Mouse (Mus musculus) intestine, embryonic 15.5 days (tissue): ENCODE data around the gene Wnt10b. TPM values are rescaled to one million over a fixed set of nuclear protein-coding genes. Genes with fewer than 3 reads are reported as not detected.
A peak's percentile ranks its signal among the peaks of the same experiment; 100 is the strongest.

Experiments used
- ATAC-seq: fragments of 200-750 bp; cut with Nextera tagmentation; 2 replicates; pipeline ENCODE4 v1.8.0; 2017; ENCODE audit warnings: moderate TSS enrichment, moderate library complexity
- H3K27ac ChIP-seq: fragments of 300-500 bp; sonication (generic); 2 replicates; pipeline ENCODE4 v1.5.1; 2015; ENCODE audit warnings: mild to moderate bottlenecking, inconsistent platforms
- H3K27me3 ChIP-seq: fragments of 300-500 bp; sonication (generic); replicated peaks from 2 replicates; pipeline ENCODE4 v1.6.1; 2015; ENCODE audit warnings: inconsistent platforms
- H3K36me3 ChIP-seq: fragments of 300-500 bp; sonication (generic); 2 replicates; pipeline ENCODE4 v1.6.1; 2015; ENCODE audit warnings: inconsistent platforms
- H3K4me1 ChIP-seq: fragments of 300-500 bp; sonication (generic); replicated peaks from 2 replicates; pipeline ENCODE4 v1.6.1; 2015; ENCODE audit warnings: inconsistent platforms
- H3K4me2 ChIP-seq: fragments of 300-500 bp; sonication (generic); replicated peaks from 2 replicates; pipeline ENCODE4 v1.6.1; 2015; ENCODE audit warnings: mild to moderate bottlenecking, inconsistent platforms
- H3K4me3 ChIP-seq: fragments of 300-500 bp; sonication (generic); replicated peaks from 2 replicates; pipeline ENCODE4 v1.5.1; 2015; ENCODE audit warnings: inconsistent platforms
- H3K9ac ChIP-seq: fragments of 300-500 bp; sonication (generic); 2 replicates; pipeline ENCODE4 v1.6.1; 2015; ENCODE audit warnings: inconsistent platforms
- H3K9me3 ChIP-seq: fragments of 300-500 bp; sonication (generic); 2 replicates; pipeline ENCODE4 v1.6.1; 2016; ENCODE audit warnings: inconsistent platforms
- WGBS: fragments of 180-500 bp; shearing (Covaris S2); methylation state at CpG from one replicate; pipeline ENCODE4 v1.1.7; 2015; 5-methylcytosine and 5-hydroxymethylcytosine counted together
- polyA plus RNA-seq: library from polyadenylated mRNA; unstranded; fragments of >200 nt; fragmentation: Nextera tagmentation; extraction: Ambion mirVana; gene quantifications from 2 replicates; pipeline ENCODE4 v1.2.1, GENCODE M21; 2015

Wnt10b gene
- polyA plus RNA-seq, 1 experiment from 2014 or later = not detected

DNA sequence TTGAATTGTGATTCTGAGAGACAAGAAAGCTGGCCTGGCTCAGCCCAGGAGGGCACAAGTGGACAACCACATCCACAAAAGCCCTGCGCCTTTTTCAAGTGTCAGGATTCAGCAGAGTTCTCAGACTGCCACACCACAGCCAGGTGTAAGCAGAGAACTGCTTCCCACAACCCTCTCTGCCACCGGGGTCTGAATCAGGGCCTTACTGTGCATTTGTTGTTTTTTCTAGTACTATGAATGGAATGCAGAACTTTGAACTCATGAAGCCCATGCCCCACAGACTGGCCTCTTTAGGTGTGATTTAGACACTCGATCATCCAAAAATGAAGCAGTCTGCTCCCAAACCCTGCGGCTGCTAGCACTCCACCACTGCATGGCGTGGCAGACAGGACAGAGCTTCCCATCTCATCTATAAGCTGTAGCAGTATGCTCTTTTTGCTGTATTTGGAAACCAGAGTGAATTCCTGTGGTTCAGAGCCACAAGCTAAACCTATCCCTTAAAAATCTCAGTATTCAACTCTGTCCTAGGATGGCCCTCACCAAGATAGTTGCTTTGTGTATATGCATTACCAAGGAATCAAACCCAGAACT lies 43.9 kb downstream of the Wnt10b start:
- Histone ChIP-seq H3K4me1 (peaks cover 7% of the 10 kb centered on the region; the same call in 1 of the 2 replicates), H3K27me3 (no peaks in the 10 kb centered on the region), H3K36me3 (peaks cover 21% of the 10 kb centered on the region), H3K4me2 (no peak overlapping the region), H3K9me3 (no peaks in the 10 kb centered on the region), H3K4me3 (no peak overlapping the region), H3K9ac (peak overlapping the region; percentile 13; the same call in 1 of the 2 replicates), H3K27ac (0 out of 2 replicates have a peak overlapping the region, but pooled peaks have one; percentile 60)
- 67% methylated on average over 5 of the region's 5 CpGs for WGBS
- ATAC-seq = peak; percentile 50

DNA sequence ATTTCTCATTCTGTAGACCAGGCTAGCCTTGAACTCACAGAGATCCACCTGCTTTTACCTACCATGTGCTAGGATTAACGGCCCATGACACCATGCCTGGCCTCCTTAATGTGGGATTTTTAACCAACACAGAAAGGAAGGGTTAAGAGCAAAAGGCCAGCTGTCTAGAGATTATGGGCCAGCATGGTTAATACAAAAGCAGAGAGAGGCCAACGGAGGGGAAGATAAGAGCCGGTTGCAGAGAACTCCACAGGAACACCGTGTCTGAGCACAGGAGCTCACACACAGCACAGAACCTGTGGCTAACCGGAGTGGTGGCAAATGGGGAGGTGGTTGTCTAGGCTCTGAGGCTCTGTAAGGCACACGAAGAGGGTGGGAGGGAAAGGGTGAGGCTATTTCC lies 44.6 kb downstream of the Wnt10b start:
- H3K4me3 ChIP-seq = no peak overlapping the region

DNA sequence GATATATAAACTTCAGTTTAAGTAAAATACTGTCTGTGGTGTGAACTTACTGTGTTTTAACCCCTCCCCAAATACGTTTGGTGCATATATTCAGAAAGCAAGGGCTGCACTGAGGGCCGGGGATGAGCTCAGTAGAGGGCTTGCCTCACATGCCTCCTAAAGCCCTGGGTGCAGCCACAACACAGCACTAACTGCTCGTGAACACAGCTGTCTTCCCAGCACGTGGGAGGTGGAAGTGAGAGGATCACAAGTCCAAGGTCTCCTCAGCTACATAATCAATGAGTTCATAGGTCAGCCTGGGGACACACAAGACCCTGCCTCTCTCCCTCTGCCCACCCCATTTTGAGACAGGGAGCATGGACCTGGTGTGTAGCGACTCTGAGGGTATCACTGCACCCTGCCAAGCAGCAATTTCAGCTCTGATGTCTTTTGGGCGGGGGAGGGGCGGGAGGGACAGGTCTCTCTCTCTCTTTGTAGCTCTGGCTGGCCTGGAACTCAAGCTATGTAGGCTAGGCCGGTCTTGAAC lies 45.9 kb downstream of the Wnt10b start:
- Histone ChIP-seq H3K4me1 (peaks cover 15% of the 10 kb centered on the region), H3K9ac (no peak overlapping the region), H3K27ac (no peak overlapping the region), H3K36me3 (peaks cover 11% of the 10 kb centered on the region), H3K4me3 (no peak overlapping the region), H3K4me2 (no peak overlapping the region), H3K27me3 (no peaks in the 10 kb centered on the region), H3K9me3 (no peaks in the 10 kb centered on the region)
- ATAC-seq = no peak
- WGBS = 56% methylated on average over 8 of the region's 8 CpGs

More for the DNA sequence above, 44.6 kb downstream of the Wnt10b start:
- H3K4me2 ChIP-seq = no peak overlapping the region
- H3K36me3 ChIP-seq = peaks cover 14% of the 10 kb centered on the region
- 49% methylated on average over 6 of the region's 6 CpGs for WGBS
- H3K9ac ChIP-seq = no peak overlapping the region
- H3K4me1 ChIP-seq = peaks cover 9% of the 10 kb centered on the region
- peak; percentile 67 for ATAC-seq
- no peaks in the 10 kb centered on the region for H3K9me3 ChIP-seq
- H3K27ac ChIP-seq = 0 out of 2 replicates have a peak overlapping the region, but pooled peaks have one; percentile 60
- H3K27me3 ChIP-seq = no peaks in the 10 kb centered on the region

DNA sequence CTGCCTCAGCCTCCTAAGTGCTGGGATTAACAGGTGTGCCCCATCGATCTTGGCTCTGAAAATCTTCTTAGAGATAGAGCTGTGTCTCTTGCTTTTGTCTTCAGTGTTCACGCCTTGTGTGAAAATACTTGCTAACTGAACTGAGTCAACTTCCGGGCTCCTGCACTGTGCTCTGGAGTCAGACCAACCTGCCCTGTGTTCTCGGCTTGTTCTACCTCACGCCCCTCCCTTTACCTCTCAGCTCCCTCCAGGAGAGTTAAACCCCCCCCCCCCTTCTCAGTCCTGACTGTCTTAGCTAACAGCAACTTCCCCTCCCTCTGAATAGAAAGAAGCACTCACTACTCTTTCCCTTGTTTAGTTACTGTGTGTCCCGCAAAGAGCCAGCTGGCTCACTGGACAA lies 47.2 kb downstream of the Wnt10b start:
- Histone ChIP-seq H3K4me2 (no peak overlapping the region), H3K4me1 (peaks cover 20% of the 10 kb centered on the region), H3K27ac (no peak overlapping the region), H3K9me3 (no peaks in the 10 kb centered on the region), H3K27me3 (no peaks in the 10 kb centered on the region), H3K9ac (no peak overlapping the region), H3K36me3 (peaks cover under 1% of the 10 kb centered on the region; the same call in 1 of the 2 replicates), H3K4me3 (no peak overlapping the region)
- no peak for ATAC-seq
- 73% methylated on average over 6 of the region's 6 CpGs for WGBS

DNA sequence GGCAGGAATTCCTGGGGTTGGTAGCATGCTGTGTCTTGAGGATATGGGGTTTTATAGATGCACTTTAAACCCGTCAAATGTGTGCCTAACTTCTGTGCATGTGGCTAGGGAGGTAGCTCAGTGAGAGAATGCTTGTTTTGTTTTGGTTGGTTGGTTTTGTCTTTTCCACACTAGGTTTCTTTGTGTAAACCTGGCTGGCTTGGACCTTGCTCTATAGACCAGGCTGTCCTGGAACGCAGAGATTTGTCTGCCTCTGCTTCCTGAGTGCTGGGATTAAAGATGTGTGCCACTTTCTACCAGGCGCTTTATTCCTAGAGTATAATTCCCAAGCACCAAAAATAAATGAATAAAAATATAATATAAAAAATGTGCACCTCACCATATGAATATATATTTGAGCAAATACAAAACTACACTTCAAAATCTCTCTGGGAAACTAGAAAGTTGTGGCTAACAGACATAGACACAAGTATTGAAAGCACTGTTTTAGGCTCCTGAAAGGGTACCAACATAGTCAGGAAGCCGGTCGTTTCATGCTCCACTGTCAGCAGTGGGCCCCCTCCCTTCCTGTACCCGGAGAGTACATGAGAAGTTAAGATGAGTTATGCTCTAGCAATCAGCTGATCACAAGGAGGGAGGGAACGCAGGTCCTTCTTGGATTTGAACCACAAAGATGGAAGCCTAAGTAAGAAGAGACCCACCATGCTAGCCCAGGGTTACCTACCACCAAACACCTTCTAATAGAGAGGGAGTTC lies 48.0 kb downstream of the Wnt10b start:
- Histone ChIP-seq H3K4me3 (no peak overlapping the region), H3K9ac (no peak overlapping the region), H3K27ac (no peak overlapping the region), H3K4me2 (no peak overlapping the region), H3K4me1 (peaks cover 20% of the 10 kb centered on the region), H3K27me3 (no peaks in the 10 kb centered on the region), H3K9me3 (no peaks in the 10 kb centered on the region), H3K36me3 (no peaks in the 10 kb centered on the region)
- ATAC-seq = no peak
- 69% methylated on average over 7 of the region's 7 CpGs for WGBS

DNA sequence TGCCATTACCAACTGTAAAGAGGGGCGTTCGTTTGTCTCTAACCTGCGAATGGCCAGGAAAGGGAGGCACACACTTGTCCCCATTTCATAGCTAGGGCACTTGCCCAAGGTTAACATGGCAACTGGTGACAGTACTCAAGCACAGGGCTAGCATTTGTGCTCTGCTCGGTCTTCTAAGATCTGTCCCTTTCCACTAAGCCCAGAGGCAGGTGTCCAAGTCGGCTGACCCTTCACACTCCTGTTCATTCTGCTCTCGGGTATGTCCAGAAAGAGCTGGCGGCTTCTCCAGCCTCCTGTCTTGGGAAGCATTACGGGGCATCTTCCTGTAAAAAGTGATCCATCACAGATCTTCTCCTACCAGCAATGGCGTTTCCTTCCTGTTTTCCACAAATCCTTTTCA lies 49.6 kb downstream of the Wnt10b start:
- 33% methylated on average over 9 of the region's 9 CpGs for WGBS

DNA sequence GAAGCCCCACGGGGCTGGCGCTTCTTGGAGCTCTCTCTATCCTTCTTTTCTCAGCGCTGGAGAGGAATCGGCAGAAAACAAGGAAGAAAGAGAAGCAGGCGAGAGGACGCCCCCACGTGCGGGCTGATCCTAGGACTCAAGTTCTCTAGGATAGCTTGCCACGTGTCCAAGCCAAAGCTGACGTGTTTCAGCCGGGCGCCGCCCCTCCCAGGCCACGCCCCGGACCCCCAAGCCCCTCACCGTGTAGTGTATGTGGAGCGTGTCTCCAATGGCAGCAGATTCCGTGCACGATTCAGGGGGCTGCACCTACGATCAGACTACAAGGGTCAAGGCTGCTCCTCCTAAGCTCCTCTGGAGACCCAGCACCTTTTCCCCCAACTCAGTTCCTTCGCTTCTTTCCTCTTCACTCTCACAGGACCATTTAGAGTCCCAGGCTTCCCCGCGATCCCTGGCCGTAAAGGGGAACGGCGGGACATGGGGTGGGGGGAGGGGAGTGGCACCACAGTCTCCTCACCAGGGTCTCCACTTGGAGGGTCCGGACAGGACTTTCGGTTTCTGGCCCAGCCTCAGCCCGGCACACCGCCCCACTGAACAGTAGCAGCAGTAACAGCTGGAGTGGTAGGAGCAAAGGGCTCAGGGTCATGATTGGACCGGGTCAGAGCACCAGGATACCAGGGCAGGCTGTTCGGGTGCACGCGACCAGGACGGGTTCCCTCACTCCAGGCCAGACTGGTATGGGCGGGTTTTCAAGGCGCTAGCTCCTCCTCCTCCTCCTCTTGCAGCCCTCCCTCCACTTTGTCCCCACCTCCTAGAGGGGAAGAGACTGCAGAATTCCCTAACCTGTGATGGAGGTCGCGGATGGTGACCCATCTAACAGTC lies 50.3 kb downstream of the Wnt10b start, which contains the start of gene Fkbp11:
Gene Fkbp11, minus strand, starts transcription at position 756 of the 879 bp plus-strand sequence.
- no peaks in the 10 kb centered on the region for H3K27me3 ChIP-seq
- no peaks in the 10 kb centered on the region for H3K36me3 ChIP-seq
- H3K4me3 ChIP-seq = peak within 1 kb of the TSS; percentile 55
- H3K4me2 ChIP-seq = peak within 1 kb of the TSS; percentile 93
- peak within 1 kb of the TSS; percentile 32; the same call in 1 of the 2 replicates for H3K27ac ChIP-seq
- ATAC-seq = peak; percentile 88
- WGBS = under 1% methylated on average over 39 of the region's 39 CpGs
- no peaks in the 10 kb centered on the region for H3K9me3 ChIP-seq
- peaks cover 24% of the 10 kb centered on the region for H3K4me1 ChIP-seq
- peak within 1 kb of the TSS; percentile 61 for H3K9ac ChIP-seq

More for the DNA sequence above, 49.6 kb downstream of the Wnt10b start:
- Histone ChIP-seq H3K4me2 (peak overlapping the region; percentile 93), H3K27ac (no peak overlapping the region), H3K9ac (0 out of 2 replicates have a peak overlapping the region, but pooled peaks have one; percentile 61), H3K36me3 (no peaks in the 10 kb centered on the region), H3K4me3 (peak overlapping the region; percentile 55), H3K9me3 (no peaks in the 10 kb centered on the region), H3K4me1 (peaks cover 20% of the 10 kb centered on the region), H3K27me3 (no peaks in the 10 kb centered on the region)
- ATAC-seq = no peak

DNA sequence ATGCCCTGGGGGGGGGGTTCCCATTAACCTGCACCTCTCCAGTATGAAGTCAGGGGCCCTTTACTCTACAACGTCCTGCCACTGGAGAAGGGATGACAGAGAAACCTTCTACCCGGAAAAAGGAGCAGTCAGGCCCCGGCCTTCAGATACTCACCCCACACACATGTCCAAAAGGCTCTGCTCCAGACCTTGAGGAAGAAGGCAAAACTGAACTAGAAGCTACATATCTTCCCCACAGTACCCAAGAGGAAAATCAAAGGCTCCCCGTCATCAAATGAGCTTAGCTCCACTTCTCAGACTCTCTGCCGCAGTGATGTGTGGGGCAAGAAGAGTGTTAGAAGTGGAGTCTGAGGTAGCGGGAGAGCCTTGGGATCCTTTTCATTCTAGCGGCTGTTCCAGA lies 51.2 kb downstream of the Wnt10b start:
- H3K9me3 ChIP-seq = no peaks in the 10 kb centered on the region
- 41% methylated on average over 7 of the region's 7 CpGs for WGBS
- no peak for ATAC-seq
- no peaks in the 10 kb centered on the region for H3K36me3 ChIP-seq
- peak overlapping the region; percentile 61; the same call in 1 of the 2 replicates for H3K9ac ChIP-seq
- H3K4me1 ChIP-seq = peaks cover 26% of the 10 kb centered on the region
- peak overlapping the region; percentile 55 for H3K4me3 ChIP-seq
- peak overlapping the region; percentile 93 for H3K4me2 ChIP-seq
- no peak overlapping the region for H3K27ac ChIP-seq
- no peaks in the 10 kb centered on the region for H3K27me3 ChIP-seq

DNA sequence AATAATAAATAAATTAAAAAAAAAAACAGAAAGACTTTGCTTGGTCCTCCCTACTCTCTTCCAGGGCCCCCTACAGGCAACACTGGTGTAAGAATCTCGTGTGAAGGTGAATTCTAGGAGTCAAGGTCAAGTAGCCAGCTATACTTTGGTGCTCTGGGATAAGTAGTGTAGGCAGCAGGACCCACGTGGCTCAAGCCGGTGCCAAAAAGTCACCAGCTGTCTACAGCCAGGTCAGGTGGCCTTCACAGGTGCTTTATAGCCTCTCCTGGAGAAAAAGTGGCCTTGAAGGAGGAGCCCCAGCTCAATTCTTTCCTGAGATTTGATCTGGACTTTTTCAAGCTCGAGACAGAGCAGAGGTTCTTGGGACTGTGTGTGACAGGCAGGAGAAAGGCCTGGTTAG lies 51.9 kb downstream of the Wnt10b start:
- no peak overlapping the region for H3K9ac ChIP-seq
- H3K4me1 ChIP-seq = peaks cover 26% of the 10 kb centered on the region
- H3K27ac ChIP-seq = no peak overlapping the region
- no peaks in the 10 kb centered on the region for H3K9me3 ChIP-seq
- H3K27me3 ChIP-seq = 0 out of 2 replicates have a peak, but pooled peaks cover 3% of the 10 kb centered on the region
- H3K4me3 ChIP-seq = no peak overlapping the region
- no peak overlapping the region for H3K4me2 ChIP-seq
- no peaks in the 10 kb centered on the region for H3K36me3 ChIP-seq
- no peak for ATAC-seq
- WGBS = 69% methylated on average over 4 of the region's 4 CpGs

DNA sequence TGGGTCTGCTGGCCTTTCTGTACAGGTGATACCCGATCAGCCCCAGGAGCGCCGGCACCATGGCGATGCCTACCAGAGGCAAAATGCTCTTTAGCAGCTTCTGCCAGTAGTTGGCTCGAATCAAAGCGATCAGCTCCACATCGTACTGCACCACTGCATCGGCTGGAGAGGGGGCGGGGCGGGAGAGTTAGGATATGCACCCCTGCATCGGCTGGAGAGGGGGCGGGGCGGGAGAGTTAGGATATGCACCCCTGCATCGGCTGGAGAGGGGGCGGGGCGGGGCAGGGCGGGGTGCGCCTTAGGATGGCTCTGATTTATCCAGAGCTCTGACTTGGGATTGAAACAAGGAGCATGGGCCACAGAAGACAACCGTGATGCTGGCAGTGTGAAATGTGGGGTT lies 53.5 kb downstream of the Wnt10b start:
- peaks cover 26% of the 10 kb centered on the region for H3K4me1 ChIP-seq
- peak overlapping the region; percentile 27 for H3K4me2 ChIP-seq
- H3K36me3 ChIP-seq = no peaks in the 10 kb centered on the region
- no peaks in the 10 kb centered on the region for H3K9me3 ChIP-seq
- no peak for ATAC-seq
- H3K27me3 ChIP-seq = 0 out of 2 replicates have a peak, but pooled peaks cover 3% of the 10 kb centered on the region
- H3K4me3 ChIP-seq = no peak overlapping the region
- H3K9ac ChIP-seq = no peak overlapping the region
- WGBS = 33% methylated on average over 19 of the region's 19 CpGs
- H3K27ac ChIP-seq = no peak overlapping the region

DNA sequence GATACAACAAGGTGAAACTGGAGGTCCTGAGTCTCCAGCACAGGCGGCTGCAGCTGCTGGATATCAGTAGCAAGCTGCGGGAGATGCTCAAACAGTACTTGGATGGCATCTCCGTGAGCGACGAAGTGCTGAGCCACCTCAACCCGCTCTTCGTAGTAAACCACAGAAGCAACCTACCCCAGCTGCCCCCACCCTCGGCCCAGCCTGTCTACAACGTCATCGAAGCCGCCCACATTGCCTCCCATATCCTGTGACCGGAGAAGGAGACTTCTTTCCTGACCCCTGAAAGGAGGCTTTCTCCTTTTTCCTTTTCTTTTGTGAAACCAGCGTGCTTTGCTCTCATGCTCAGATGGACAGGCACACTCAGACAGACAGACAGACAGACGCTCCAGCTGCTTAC lies 55.1 kb downstream of the Wnt10b start:
- Histone ChIP-seq H3K4me1 (peaks cover 21% of the 10 kb centered on the region), H3K9me3 (no peaks in the 10 kb centered on the region), H3K4me3 (no peak overlapping the region), H3K4me2 (no peak overlapping the region), H3K36me3 (no peaks in the 10 kb centered on the region), H3K27ac (no peak overlapping the region), H3K9ac (no peak overlapping the region), H3K27me3 (0 out of 2 replicates have a peak, but pooled peaks cover 3% of the 10 kb centered on the region)
- ATAC-seq = no peak
- 53% methylated on average over 14 of the region's 14 CpGs for WGBS
